Mouse (Mus musculus): Measurements from ENCODE around the gene Vmn1r84.

The Vmn1r84 gene

DNA sequence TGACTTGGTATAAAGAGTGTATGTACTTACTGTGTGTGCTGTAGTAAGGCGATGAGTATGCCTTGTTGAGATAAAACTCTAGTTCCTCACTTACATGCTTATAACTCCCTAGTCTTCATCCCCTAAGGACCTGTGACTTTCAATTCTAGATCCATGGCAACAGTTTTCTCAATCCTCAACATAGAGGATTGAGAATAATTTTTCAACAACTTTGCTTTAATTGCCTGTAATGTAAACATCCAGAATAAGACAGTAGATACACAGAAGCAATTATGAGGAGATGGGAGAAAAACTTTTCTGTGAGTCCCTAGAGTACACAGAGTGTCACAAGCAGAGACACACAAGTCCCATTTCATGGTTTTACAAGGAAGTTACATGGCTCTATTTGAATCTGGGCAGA lies at the start of gene Vmn1r84:
Gene Vmn1r84 (minus strand): TSS at position 101 of the 400 bp plus-strand sequence.
- DNase-seq (ENCODE audit: low spot score), result no peak

DNA sequence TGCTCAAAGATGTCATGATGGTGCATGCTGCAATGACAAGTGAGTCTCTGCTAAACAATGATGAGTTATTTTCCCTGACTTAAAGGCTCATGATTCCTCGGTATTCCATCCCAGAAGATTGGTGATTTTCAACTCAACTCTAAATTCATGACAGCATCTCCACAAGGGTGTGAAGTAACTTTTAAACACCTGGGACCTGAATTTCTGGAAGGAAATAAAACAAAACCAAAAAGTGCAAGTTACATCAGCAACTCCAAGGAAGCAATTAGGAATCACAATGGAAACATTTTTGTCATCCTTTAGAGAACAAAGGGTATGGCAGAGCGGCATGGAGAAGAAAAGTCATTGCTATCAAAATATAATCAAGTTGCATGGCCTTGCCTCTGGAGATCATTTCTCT lies 39.7 kb downstream of the Vmn1r84 start, which contains the start of gene Vmn1r83:
Gene Vmn1r83 (minus strand): TSS at position 101 of the 400 bp plus-strand sequence.
- no peak for DNase-seq (ENCODE audit: low spot score)

Measured in adipocyte (in vitro differentiated cells).